Mouse (Mus musculus): ENCODE data around the gene Dmrta2. TPM values are rescaled to one million over a fixed set of nuclear protein-coding genes. Genes with fewer than 3 reads are reported as not detected.
A peak's percentile ranks its signal among the peaks of the same experiment; 100 is the strongest.

Gene Dmrta2
- polyA plus RNA-seq, 1 experiment from 2014 or later: not detected

DNA sequence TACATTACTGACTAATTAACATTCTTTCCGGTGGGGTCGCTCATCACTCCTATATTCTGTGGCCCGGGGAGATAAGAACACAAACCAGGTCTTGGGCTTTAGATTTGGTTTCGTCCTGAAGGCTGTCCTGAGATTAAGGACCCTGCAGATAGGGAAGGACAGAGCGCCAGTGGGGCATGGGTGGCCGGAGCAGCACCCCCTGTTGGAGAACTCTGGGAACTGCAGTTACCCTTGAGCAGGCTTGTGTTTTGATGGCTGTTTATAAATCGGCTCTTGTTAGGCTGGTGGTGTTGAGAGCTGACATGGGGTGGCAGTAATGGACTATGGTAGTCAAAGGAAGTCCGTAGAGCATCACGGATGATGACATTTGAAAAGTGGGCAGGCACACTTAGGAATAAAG, 41.3 kb downstream of the Dmrta2 start:
- Histone ChIP-seq H3K4me2 (replicated peaks; ENCODE audit: low read depth) (no peak overlapping the region), H3K9me3 (ENCODE audit: control insufficient read depth) (no peaks in the 10 kb centered on the region), H3K36me3 (ENCODE audit: control insufficient read depth, insufficient read depth) (no peaks in the 10 kb centered on the region), H3K27me3 (replicated peaks; ENCODE audit: control insufficient read depth, insufficient read depth, low read length) (0 out of 2 replicates have a peak, but pooled peaks cover 17% of the 10 kb centered on the region), H3K9ac (ENCODE audit: low read depth, low read length) (no peak overlapping the region), H3K4me1 (replicated peaks; ENCODE audit: control insufficient read depth, insufficient read depth, low read length) (no peaks in the 10 kb centered on the region), H3K4me3 (ENCODE audit: low read depth, low read length) (no peak overlapping the region), H3K27ac (ENCODE audit: low read depth, low read length) (no peak overlapping the region)
- TF ChIP-seq CTCF (IDR thresholded peaks at IDR 0.05; ENCODE audit: low read depth): peak; percentile 62
- no peak for ATAC-seq
- 62% methylated on average over 9 of the region's 9 CpGs for WGBS

GRCm38 (mm10) chr4:110020255-110020654, 42.4 kb downstream of the Dmrta2 start:
- peak; percentile 86 for TF ChIP-seq CTCF (IDR thresholded peaks at IDR 0.05; ENCODE audit: low read depth)
- 13% methylated on average over 12 of the region's 12 CpGs for WGBS
- Histone ChIP-seq H3K36me3 (ENCODE audit: control insufficient read depth, insufficient read depth) (no peaks in the 10 kb centered on the region), H3K9ac (ENCODE audit: low read depth, low read length) (no peak overlapping the region), H3K4me1 (replicated peaks; ENCODE audit: control insufficient read depth, insufficient read depth, low read length) (no peaks in the 10 kb centered on the region), H3K27me3 (replicated peaks; ENCODE audit: control insufficient read depth, insufficient read depth, low read length) (0 out of 2 replicates have a peak, but pooled peaks cover 17% of the 10 kb centered on the region), H3K4me3 (ENCODE audit: low read depth, low read length) (no peak overlapping the region), H3K9me3 (ENCODE audit: control insufficient read depth) (no peaks in the 10 kb centered on the region), H3K27ac (ENCODE audit: low read depth, low read length) (no peak overlapping the region), H3K4me2 (replicated peaks; ENCODE audit: low read depth) (no peak overlapping the region)
- ATAC-seq: 0 out of 2 replicates have a peak, but pooled peaks have one; percentile 28

DNA sequence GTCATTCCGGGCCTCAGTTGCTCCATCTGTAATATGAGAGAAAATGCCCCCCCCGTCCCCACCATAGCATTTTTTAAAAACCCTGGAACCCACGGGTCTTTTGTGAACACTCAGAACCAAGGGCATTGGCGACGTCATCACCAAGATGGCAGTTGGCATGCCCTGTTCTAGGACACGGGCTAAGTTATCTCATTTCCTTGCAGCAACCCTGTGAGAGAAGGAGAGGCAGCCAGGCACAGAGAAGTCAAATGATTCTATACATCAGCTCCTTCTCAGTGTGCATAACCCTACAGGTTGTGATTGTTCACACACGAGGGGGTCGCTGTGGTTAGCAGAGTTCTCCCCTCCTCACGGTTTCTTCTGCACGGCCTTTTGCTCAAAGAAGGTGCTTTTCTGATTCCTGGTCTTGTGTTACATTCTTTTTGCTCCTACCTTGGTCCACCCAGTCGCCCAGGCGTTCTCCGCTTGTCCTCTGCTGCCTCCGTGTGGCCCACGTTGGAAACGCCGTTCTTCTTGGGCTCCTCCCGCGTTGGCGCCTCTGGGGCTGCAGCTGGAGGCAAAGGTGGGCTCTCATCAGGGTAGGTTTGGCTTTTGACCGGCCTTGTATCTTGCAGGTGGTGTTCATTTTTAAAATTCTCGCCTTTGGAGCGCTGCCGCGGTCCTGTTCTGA, 44.2 kb downstream of the Dmrta2 start:
- Histone ChIP-seq H3K4me1 (replicated peaks; ENCODE audit: control insufficient read depth, insufficient read depth, low read length) (no peaks in the 10 kb centered on the region), H3K27ac (ENCODE audit: low read depth, low read length) (no peak overlapping the region), H3K9ac (ENCODE audit: low read depth, low read length) (no peak overlapping the region), H3K9me3 (ENCODE audit: control insufficient read depth) (no peaks in the 10 kb centered on the region), H3K36me3 (ENCODE audit: control insufficient read depth, insufficient read depth) (no peaks in the 10 kb centered on the region), H3K4me2 (replicated peaks; ENCODE audit: low read depth) (no peak overlapping the region), H3K27me3 (replicated peaks; ENCODE audit: control insufficient read depth, insufficient read depth, low read length) (0 out of 2 replicates have a peak, but pooled peaks cover 17% of the 10 kb centered on the region), H3K4me3 (ENCODE audit: low read depth, low read length) (no peak overlapping the region)
- 16% methylated on average over 25 of the region's 25 CpGs for WGBS
- ATAC-seq: no peak
- peak; percentile 96 for TF ChIP-seq CTCF (IDR thresholded peaks at IDR 0.05; ENCODE audit: low read depth)

- Histone ChIP-seq H3K4me3 (ENCODE audit: low read depth, low read length) (no peak overlapping the region), H3K27me3 (replicated peaks; ENCODE audit: control insufficient read depth, insufficient read depth, low read length) (no peaks in the 10 kb centered on the region), H3K4me1 (replicated peaks; ENCODE audit: control insufficient read depth, insufficient read depth, low read length) (no peaks in the 10 kb centered on the region), H3K9ac (ENCODE audit: low read depth, low read length) (no peak overlapping the region), H3K9me3 (ENCODE audit: control insufficient read depth) (no peaks in the 10 kb centered on the region), H3K4me2 (replicated peaks; ENCODE audit: low read depth) (no peak overlapping the region), H3K27ac (ENCODE audit: low read depth, low read length) (no peak overlapping the region), H3K36me3 (ENCODE audit: control insufficient read depth, insufficient read depth) (no peaks in the 10 kb centered on the region)
- no peak for ATAC-seq
- WGBS: 61% methylated on average over 6 of the region's 6 CpGs
- peak; percentile 86 for TF ChIP-seq CTCF (IDR thresholded peaks at IDR 0.05; ENCODE audit: low read depth)
Measured at GRCm38 (mm10) chr4:110028461-110029188, 50.8 kb downstream of the Dmrta2 start.

DNA sequence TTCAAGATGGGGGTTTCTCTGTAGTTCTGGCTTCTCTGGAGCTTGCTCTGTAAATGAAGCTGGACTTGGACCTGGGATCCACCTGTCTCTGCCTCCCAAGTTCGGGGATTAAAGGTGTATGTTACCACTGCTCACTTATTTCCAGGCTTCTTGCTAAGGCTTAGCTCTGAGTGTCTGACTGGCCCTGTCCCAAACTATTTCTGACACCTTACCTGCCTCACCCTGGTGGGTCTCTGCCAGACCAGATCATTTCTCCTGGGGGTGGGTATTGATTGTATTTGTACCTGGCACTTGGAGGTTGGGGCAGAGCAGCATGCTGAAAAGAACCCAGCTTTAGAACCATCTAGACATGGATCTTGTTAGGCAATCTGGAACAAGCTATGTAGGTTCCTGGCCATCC, 51.6 kb downstream of the Dmrta2 start:
- TF ChIP-seq CTCF (IDR thresholded peaks at IDR 0.05; ENCODE audit: low read depth): no peak
- Histone ChIP-seq H3K36me3 (ENCODE audit: control insufficient read depth, insufficient read depth) (no peaks in the 10 kb centered on the region), H3K4me2 (replicated peaks; ENCODE audit: low read depth) (no peak overlapping the region), H3K27me3 (replicated peaks; ENCODE audit: control insufficient read depth, insufficient read depth, low read length) (no peaks in the 10 kb centered on the region), H3K4me1 (replicated peaks; ENCODE audit: control insufficient read depth, insufficient read depth, low read length) (no peaks in the 10 kb centered on the region), H3K9me3 (ENCODE audit: control insufficient read depth) (no peaks in the 10 kb centered on the region), H3K27ac (ENCODE audit: low read depth, low read length) (no peak overlapping the region), H3K9ac (ENCODE audit: low read depth, low read length) (no peak overlapping the region), H3K4me3 (ENCODE audit: low read depth, low read length) (no peak overlapping the region)
- 88% methylated on average over 1 of the region's 1 CpGs for WGBS
- no peak for ATAC-seq
